Mouse (Mus musculus) heart, postnatal 25 days (tissue): Measurements from ENCODE around the gene Gse1. TPM values are rescaled to one million over a fixed set of nuclear protein-coding genes. Genes with fewer than 3 reads are reported as not detected.

Source experiments
- DNase-seq: peaks from one replicate; pipeline ENCODE4 v3.0.0; 2022; ENCODE audit warnings: low spot score
- intact Hi-C: fragments of 180-260 bp; cut with DNase I; formaldehyde crosslinking; loops from one replicate; pipeline ENCODE4 v1.15.1; 2025
- total RNA-seq, 2 experiments: library from RNA; stranded (reverse); gene quantifications; 2 replicates each; pipeline ENCODE4 v1.2.3; 2021

Gene Gse1
- total RNA-seq, 2 experiments from 2014 or later = 20.1 to 25.9 TPM

- intact Hi-C loops = no loop called here
- no peak for DNase-seq
Measured at GRCm38 (mm10) chr8:120530954-120531656, 302.8 kb downstream of the Gse1 start.

- DNase-seq = no peak
- intact Hi-C loops = no loop called here
Measured at GRCm38 (mm10) chr8:120531775-120532516, 303.7 kb downstream of the Gse1 start.

GRCm38 (mm10) chr8:120532517-120533215, 304.4 kb downstream of the Gse1 start:
- DNase-seq = no peak
- intact Hi-C loops = no loop called here

- intact Hi-C loops = no loop called here
Measured at GRCm38 (mm10) chr8:120533380-120533779, 305.1 kb downstream of the Gse1 start.

GRCm38 (mm10) chr8:120534080-120534479, 305.8 kb downstream of the Gse1 start:
- intact Hi-C loops = loop anchor here (2.0 kb wide), 2 partner anchors 41 to 127 kb away; no protein-coding TSS in a partner anchor

More at GRCm38 (mm10) chr8:120533380-120533779, 305.1 kb downstream of the Gse1 start:
- no peak for DNase-seq

GRCm38 (mm10) chr8:120534504-120535368, 306.5 kb downstream of the Gse1 start:
- peak; percentile 66 for DNase-seq
- intact Hi-C loops = loop anchor here (2.0 to 5.0 kb wide), 3 partner anchors 42 to 207 kb away; no protein-coding TSS in a partner anchor

More at GRCm38 (mm10) chr8:120534080-120534479, 305.8 kb downstream of the Gse1 start:
- no peak for DNase-seq

- intact Hi-C loops = loop anchor here (2.0 to 5.0 kb wide), 3 partner anchors 43 to 208 kb away; no protein-coding TSS in a partner anchor
Measured at GRCm38 (mm10) chr8:120535452-120536305, 307.4 kb downstream of the Gse1 start.

GRCm38 (mm10) chr8:120536306-120537206, 308.3 kb downstream of the Gse1 start:
- DNase-seq = no peak
- intact Hi-C loops = loop anchor here (5.0 kb wide), 1 partner anchor 209 kb away; no protein-coding TSS in a partner anchor

More at GRCm38 (mm10) chr8:120535452-120536305, 307.4 kb downstream of the Gse1 start:
- DNase-seq = no peak

- intact Hi-C loops = loop anchor here (5.0 kb wide), 1 partner anchor 210 kb away; no protein-coding TSS in a partner anchor
- DNase-seq = peak; percentile 76
Measured at GRCm38 (mm10) chr8:120537207-120537817, 309.1 kb downstream of the Gse1 start.

GRCm38 (mm10) chr8:120537818-120538396, 309.7 kb downstream of the Gse1 start:
- intact Hi-C loops = loop anchor here (5.0 kb wide), 1 partner anchor 211 kb away; no protein-coding TSS in a partner anchor
- DNase-seq = no peak

- intact Hi-C loops = loop anchor here (5.0 kb wide), 1 partner anchor 211 kb away; no protein-coding TSS in a partner anchor
- DNase-seq = peak; percentile 50
Measured at GRCm38 (mm10) chr8:120538397-120539240, 310.4 kb downstream of the Gse1 start.

- DNase-seq = no peak
- intact Hi-C loops = loop anchor here (5.0 kb wide), 1 partner anchor 212 kb away; no protein-coding TSS in a partner anchor
Measured at GRCm38 (mm10) chr8:120539381-120539774, 311.1 kb downstream of the Gse1 start.

- DNase-seq = no peak
- intact Hi-C loops = loop anchor here (5.0 kb wide), 1 partner anchor 213 kb away; no protein-coding TSS in a partner anchor
Measured at GRCm38 (mm10) chr8:120539775-120540625, 311.7 kb downstream of the Gse1 start.

GRCm38 (mm10) chr8:120542995-120543394, 314.7 kb downstream of the Gse1 start:
- intact Hi-C loops = no loop called here
- DNase-seq = no peak
